Mouse (Mus musculus) left cerebral cortex, adult 2 months (tissue): ENCODE results near the gene Rrp1. TPM values are rescaled to one million over a fixed set of nuclear protein-coding genes. Genes with fewer than 3 reads are reported as not detected.
"Not testable (repeated sequence)": the region's sequence is repeated elsewhere in the genome, so short reads cannot be mapped to it uniquely, and the experiment has no call there.

Source experiments
- DNase-seq, 2 experiments: peaks; one replicate each; pipeline ENCODE4 v3.0.0; 2021 to 2022; ENCODE audit warnings: low spot score in 2 of 2, mixed read lengths in 1 of 2; ENCODE audit errors: extremely low spot score in 1 of 2
- H3K27ac ChIP-seq: fragments of 200-600 bp; 2 replicates; pipeline ENCODE4 v1.8.1; 2022
- H3K4me3 ChIP-seq: fragments of 200-600 bp; 2 replicates; pipeline ENCODE4 v1.8.1; 2022
- CTCF ChIP-seq: fragments of 200-600 bp; IDR thresholded peaks from 2 replicates; pipeline ENCODE4 v1.8.1; 2022; ENCODE audit warnings: antibody characterized with exemption, mild to moderate bottlenecking, moderate library complexity
- intact Hi-C: fragments of 180-260 bp; cut with DNase I; formaldehyde crosslinking; loops from one replicate; pipeline ENCODE4 v1.15.1; 2025
- total RNA-seq, 2 experiments: library from RNA; stranded (reverse); gene quantifications; 2 replicates each; pipeline ENCODE4 v1.2.3; 2021

The Rrp1 gene
- total RNA-seq, 2 experiments from 2014 or later = 339 to 348 TPM

DNA sequence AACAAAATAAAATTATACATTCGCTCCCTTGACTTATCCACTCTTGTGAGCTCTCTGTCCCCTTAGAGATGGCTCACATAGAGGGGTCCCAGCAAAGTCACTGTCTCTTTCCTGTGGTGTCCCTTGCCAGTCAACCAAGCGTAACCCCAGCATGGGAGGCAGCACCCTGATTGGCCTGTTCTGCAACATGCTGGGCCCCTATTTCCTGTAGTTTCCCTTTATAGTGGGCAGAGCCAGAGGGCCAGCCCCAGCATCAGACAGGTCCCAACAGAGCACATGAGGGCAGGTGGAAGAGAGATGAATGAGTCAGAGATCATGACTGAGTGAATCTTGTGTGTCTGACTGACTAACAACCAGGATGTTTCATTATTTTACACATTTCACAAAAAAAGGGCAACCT lies 8.1 kb upstream of the Rrp1 start:
- Histone ChIP-seq H3K4me3 (no peak overlapping the region), H3K27ac (no peak overlapping the region)
- TF ChIP-seq CTCF = no peak
- no peak for DNase-seq
- intact Hi-C loops = no loop called here

GRCm38 (mm10) chr10:78418791-78419190 lies 5.9 kb upstream of the Rrp1 start:
- intact Hi-C loops = no loop called here
- DNase-seq = no peak
- Histone ChIP-seq H3K4me3 (no peak overlapping the region), H3K27ac (no peak overlapping the region)
- TF ChIP-seq CTCF = no peak

- DNase-seq = peak in 1 of 2 experiments; percentile 43
- no peak for TF ChIP-seq CTCF
- Histone ChIP-seq H3K4me3 (no peak overlapping the region), H3K27ac (no peak overlapping the region)
- intact Hi-C loops = no loop called here
Observed at GRCm38 (mm10) chr10:78417888-78418287, 5.0 kb upstream of the Rrp1 start.

DNA sequence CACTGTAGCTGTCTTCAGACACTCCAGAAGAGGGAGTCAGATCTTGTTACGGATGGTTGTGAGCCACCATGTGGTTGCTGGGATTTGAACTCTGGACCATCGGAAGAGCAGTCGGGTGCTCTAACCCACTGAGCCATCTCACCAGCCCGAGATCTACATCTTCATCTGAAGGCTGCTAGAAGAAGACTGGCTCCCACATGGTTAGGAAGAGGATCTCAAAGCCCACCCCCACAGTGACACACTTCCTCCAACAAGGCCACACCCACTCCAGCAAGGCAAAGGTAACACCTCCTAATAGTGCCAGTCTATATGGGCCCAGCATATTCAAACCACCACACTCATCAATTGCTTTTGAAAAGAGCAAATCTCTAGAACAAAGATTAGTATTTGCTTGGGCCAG lies 2.1 kb upstream of the Rrp1 start:
- H3K4me3 ChIP-seq, DNase-seq: not testable (repeated sequence)
- intact Hi-C loops = loop anchor here (5.0 kb wide), 1 partner anchor 228 kb away; the partner anchor contains the start of gene Pwp2

GRCm38 (mm10) chr10:78413152-78413520 lies 293 bp upstream of the Rrp1 start:
- no peak for TF ChIP-seq CTCF
- Histone ChIP-seq H3K27ac (peak overlapping the region; percentile 53; the same call in 1 of the 2 replicates), H3K4me3 (peak overlapping the region; percentile 95)
- no peak for DNase-seq
- intact Hi-C loops = loop anchor here (5.0 kb wide), 1 partner anchor 226 kb away; the partner anchor contains the start of gene Pwp2

More for the DNA sequence above, 2.1 kb upstream of the Rrp1 start:
- H3K27ac ChIP-seq = not testable (repeated sequence)

DNA sequence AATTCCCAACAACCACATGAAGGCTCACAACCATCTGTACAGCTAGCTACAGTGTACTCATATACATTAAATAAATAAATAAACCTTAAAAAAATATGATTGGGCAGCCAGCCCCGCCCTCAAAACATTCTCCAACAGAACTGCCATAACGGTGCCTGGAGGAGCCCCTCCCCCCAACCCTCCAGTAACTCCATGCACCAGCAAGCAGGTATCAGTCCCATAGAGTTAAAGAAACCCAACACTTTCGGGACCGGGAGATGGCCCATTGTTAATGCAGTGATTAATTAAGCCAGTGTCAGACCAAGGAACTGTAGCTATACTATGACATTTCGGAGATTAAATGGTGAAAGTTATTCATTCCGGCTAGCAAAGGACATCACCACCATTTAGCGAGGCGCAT lies 992 bp downstream of the Rrp1 start:
- no peak for TF ChIP-seq CTCF
- no peak for DNase-seq
- Histone ChIP-seq H3K27ac (peak overlapping the region; percentile 85), H3K4me3 (peak overlapping the region; percentile 95)
- intact Hi-C loops = loop anchor here (5.0 kb wide), 1 partner anchor 225 kb away; the partner anchor contains the start of gene Pwp2

GRCm38 (mm10) chr10:78409035-78409788 lies 3.6 kb downstream of the Rrp1 start:
- Histone ChIP-seq H3K27ac (no peak overlapping the region), H3K4me3 (no peak overlapping the region)
- DNase-seq = no peak
- TF ChIP-seq CTCF = no peak
- intact Hi-C loops = no loop called here

- DNase-seq = no peak
- Histone ChIP-seq H3K27ac (no peak overlapping the region), H3K4me3 (no peak overlapping the region)
- intact Hi-C loops = no loop called here
- TF ChIP-seq CTCF = no peak
Observed at GRCm38 (mm10) chr10:78407132-78407531, 5.7 kb downstream of the Rrp1 start.

DNA sequence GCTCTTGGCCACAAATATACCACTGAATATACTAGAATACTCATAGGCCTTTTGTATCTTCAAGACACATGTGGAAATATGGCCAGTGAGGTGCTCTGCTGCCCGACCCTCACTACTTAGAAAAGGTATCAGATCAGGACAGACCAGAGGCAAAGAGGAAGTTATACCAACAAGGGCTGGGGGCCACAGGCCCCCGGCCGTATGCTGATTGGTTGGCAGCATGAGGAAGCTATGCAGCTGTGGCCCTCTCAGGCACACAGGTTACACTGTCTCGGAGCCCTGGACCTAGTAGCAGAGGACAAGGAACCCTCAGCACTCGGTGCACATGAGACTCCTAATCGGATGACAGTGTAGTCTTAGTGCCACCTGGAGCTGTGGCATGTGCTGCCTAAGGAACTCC lies 6.7 kb downstream of the Rrp1 start:
- TF ChIP-seq CTCF = no peak
- no peak for DNase-seq
- intact Hi-C loops = no loop called here
- no peak overlapping the region for H3K4me3 ChIP-seq
- H3K27ac ChIP-seq = no peak overlapping the region

GRCm38 (mm10) chr10:78402301-78402922 lies 10.4 kb downstream of the Rrp1 start:
- TF ChIP-seq CTCF = no peak
- DNase-seq = no peak
- Histone ChIP-seq H3K27ac (no peak overlapping the region), H3K4me3 (no peak overlapping the region)
- intact Hi-C loops = no loop called here

DNA sequence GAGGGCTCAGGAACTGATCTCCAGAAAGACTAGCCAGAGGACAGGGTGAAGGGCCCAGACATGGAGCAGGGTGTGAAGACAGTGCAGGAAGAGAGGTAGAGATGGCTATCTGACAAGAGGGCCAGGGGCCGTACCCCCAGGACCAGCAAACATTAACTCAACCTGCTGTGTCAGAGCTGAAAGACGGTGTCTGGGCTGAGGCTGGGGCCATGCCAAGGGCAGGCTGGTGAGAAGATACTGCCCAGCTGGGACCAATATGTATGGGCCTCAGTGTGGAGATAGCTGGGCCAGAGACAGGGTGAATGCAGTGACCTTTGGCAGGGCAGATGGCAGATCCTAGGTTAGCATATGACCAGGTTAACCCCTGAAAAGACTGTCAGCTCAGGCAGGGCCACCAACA lies 11.7 kb downstream of the Rrp1 start:
- intact Hi-C loops = no loop called here
- H3K4me3 ChIP-seq = no peak overlapping the region

GRCm38 (mm10) chr10:78399090-78399657 lies 13.7 kb downstream of the Rrp1 start:
- no peak for TF ChIP-seq CTCF
- Histone ChIP-seq H3K27ac (peak overlapping the region; percentile 50; the same call in 1 of the 2 replicates), H3K4me3 (no peak overlapping the region)
- no peak for DNase-seq
- intact Hi-C loops = no loop called here

More for the DNA sequence above, 11.7 kb downstream of the Rrp1 start:
- no peak overlapping the region for H3K27ac ChIP-seq
- no peak for DNase-seq
- no peak for TF ChIP-seq CTCF
